8 mouse cellular contexts compared by ENCODE assay signal in the genomic region with DNA sequence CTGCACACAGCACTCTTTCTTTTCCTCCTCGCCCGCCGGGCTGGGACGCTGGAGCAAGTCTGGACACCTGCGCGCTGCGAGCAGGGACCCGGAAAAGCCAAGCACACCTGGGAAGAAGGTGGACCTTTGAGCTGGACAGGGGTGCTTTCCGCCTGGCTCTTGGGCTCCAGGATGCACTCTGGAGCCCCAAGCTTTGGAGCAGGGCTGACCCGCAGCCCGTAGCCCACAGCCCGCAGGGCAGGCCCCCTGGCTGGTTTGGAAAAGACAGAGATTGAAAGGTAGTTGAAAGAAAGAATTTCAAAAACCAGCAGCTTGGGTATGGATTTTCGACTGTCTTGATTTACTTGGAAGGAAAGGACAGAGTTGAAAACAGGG. TPM values are rescaled to one million over a fixed set of nuclear protein-coding genes. Genes with fewer than 3 reads are reported as not detected.
A peak's percentile ranks its signal among the peaks of the same experiment; 100 is the strongest.
DNase-seq lines count a peak whose midpoint lies in the region; ATAC-seq and TF ChIP-seq lines count a peak whose summit lies in the region.

No protein-coding gene starts in this region.

- no peaks in the 10 kb centered on the region for H3K36me3 ChIP-seq in heart, embryonic 12.5 days
- no peaks in the 10 kb centered on the region for H3K36me3 ChIP-seq in CH12.LX (replicated peaks in 1 of 2; ENCODE audit: control insufficient read depth in 1 of 2, insufficient read depth in 1 of 2, low read length in 1 of 2)
- no peaks in the 10 kb centered on the region for H3K36me3 ChIP-seq in forebrain, embryonic 16.5 days (ENCODE audit: control insufficient read depth, insufficient read depth)
- H3K36me3 ChIP-seq in liver, embryonic 14.5 days (replicated peaks; ENCODE audit: control insufficient read depth, insufficient read depth, low read depth), result no peaks in the 10 kb centered on the region

- no peaks in the 10 kb centered on the region for H3K27me3 ChIP-seq in heart, embryonic 12.5 days (replicated peaks)
- no peaks in the 10 kb centered on the region for H3K27me3 ChIP-seq in CH12.LX (replicated peaks)
- H3K27me3 ChIP-seq in forebrain, embryonic 16.5 days (replicated peaks; ENCODE audit: control insufficient read depth, insufficient read depth, low read length), result peaks cover 9% of the 10 kb centered on the region
- H3K27me3 ChIP-seq in liver, embryonic 14.5 days (ENCODE audit: control insufficient read depth, insufficient read depth, low read length), result peaks cover 13% of the 10 kb centered on the region

- DNase-seq in heart, adult 18-20 months, result no peak
- DNase-seq in CH12.LX (ENCODE audit: extremely low read depth), result no peak
- no peak for DNase-seq in liver, embryonic 14.5 days (ENCODE audit: low read depth in 3 of 3, low spot score in 3 of 3)
- no peak for DNase-seq in B cell, adult 2 months
- DNase-seq in spleen, postnatal 14 days (ENCODE audit: low spot score in 2 of 2), result no peak

- TF ChIP-seq RAD21 in CH12.LX (IDR thresholded peaks at IDR 0.05; ENCODE audit: low read depth, low read length), result no peak

- no peaks in the 10 kb centered on the region for H3K9me3 ChIP-seq in heart, embryonic 12.5 days (replicated peaks)
- no peaks in the 10 kb centered on the region for H3K9me3 ChIP-seq in CH12.LX (replicated peaks; ENCODE audit: low read length)
- no peaks in the 10 kb centered on the region for H3K9me3 ChIP-seq in forebrain, embryonic 16.5 days (ENCODE audit: control insufficient read depth, low read length)
- H3K9me3 ChIP-seq in liver, embryonic 14.5 days (ENCODE audit: control insufficient read depth, low read length), result no peaks in the 10 kb centered on the region

- no peaks in the 10 kb centered on the region; the same call in 1 of the 2 replicates for H3K4me1 ChIP-seq in heart, embryonic 12.5 days (replicated peaks)
- H3K4me1 ChIP-seq in CH12.LX (ENCODE audit: control insufficient read depth in 1 of 2, insufficient read depth in 2 of 2), result peaks cover 0 to 15% of the 10 kb centered on the region in 2 experiments; a peak in 2 of 4 replicates
- H3K4me1 ChIP-seq in forebrain, embryonic 16.5 days (replicated peaks; ENCODE audit: control insufficient read depth, insufficient read depth, low read length), result peaks cover 8% of the 10 kb centered on the region
- H3K4me1 ChIP-seq in liver, embryonic 14.5 days (replicated peaks; ENCODE audit: control insufficient read depth in 2 of 2, insufficient read depth in 2 of 2, low read length in 1 of 2), result no peaks in the 10 kb centered on the region

- TF ChIP-seq POLR2A in CH12.LX (IDR thresholded peaks at IDR 0.05; ENCODE audit: low read depth, low read length), result no peak

- H3K9ac ChIP-seq in heart, embryonic 12.5 days, result peak overlapping the region; percentile 67
- H3K9ac ChIP-seq in CH12.LX (ENCODE audit: insufficient read depth, low read depth), result no peak overlapping the region
- H3K9ac ChIP-seq in forebrain, embryonic 16.5 days (replicated peaks; ENCODE audit: low read depth, low read length), result peak overlapping the region; percentile 52
- no peak overlapping the region for H3K9ac ChIP-seq in liver, embryonic 14.5 days (replicated peaks)

- in situ Hi-C loops in CH12.LX (cut with MboI; ENCODE audit: low pct_ligation_motif_present, low pct_unique_long_range_greater_than_20kb, low sequenced_read_pairs), result no loop called here

- no peak for ATAC-seq in heart, embryonic 12.5 days (ENCODE audit: insufficient number of reproducible peaks, low FRiP score)
- ATAC-seq in forebrain, embryonic 16.5 days, result peak; percentile 31
- no peak for ATAC-seq in liver, embryonic 14.5 days (ENCODE audit: insufficient read depth)
- no peak for ATAC-seq in granulocyte monocyte progenitor cell, adult 5-6 weeks (replicated peaks; ENCODE audit: poor library complexity, severe bottlenecking)

- WGBS in heart, embryonic 12.5 days, result 6% methylated on average over 13 of the region's 13 CpGs
- under 1% methylated on average over 13 of the region's 13 CpGs for WGBS in forebrain, embryonic 16.5 days
- WGBS in liver, embryonic 14.5 days (ENCODE audit: insufficient replicate concordance), result 7% methylated on average over 13 of the region's 13 CpGs

- no peak overlapping the region for H3K27ac ChIP-seq in heart, embryonic 12.5 days (ENCODE audit: poor library complexity, severe bottlenecking)
- H3K27ac ChIP-seq in CH12.LX (ENCODE audit: insufficient read depth, low read depth), result no peak overlapping the region
- H3K27ac ChIP-seq in forebrain, embryonic 16.5 days (ENCODE audit: low read length), result no peak overlapping the region
- H3K27ac ChIP-seq in liver, embryonic 14.5 days, result no peak overlapping the region

- TF ChIP-seq CTCF in CH12.LX (conservative IDR thresholded peaks at IDR 0.05 in 1 of 2, IDR thresholded peaks at IDR 0.05 in 1 of 2; ENCODE audit: low read depth in 2 of 2, low read length in 2 of 2), result no peak
- no peak for TF ChIP-seq CTCF in liver, embryonic 14.5 days (IDR thresholded peaks at IDR 0.05; ENCODE audit: low read depth)

- peak overlapping the region; percentile 98 for H3K4me2 ChIP-seq in heart, embryonic 12.5 days
- peak overlapping the region; percentile 52 for H3K4me2 ChIP-seq in CH12.LX (ENCODE audit: insufficient read depth, low read depth, poor library complexity, severe bottlenecking)
- peak overlapping the region; percentile 97 for H3K4me2 ChIP-seq in forebrain, embryonic 16.5 days (ENCODE audit: low read length)
- peak overlapping the region; percentile 57 for H3K4me2 ChIP-seq in liver, embryonic 14.5 days (ENCODE audit: low read depth)

- H3K4me3 ChIP-seq in heart, embryonic 12.5 days, result peak overlapping the region; percentile 68
- H3K4me3 ChIP-seq in CH12.LX (replicated peaks in 1 of 3; ENCODE audit: low read depth in 2 of 3, low read length in 2 of 3, poor library complexity in 1 of 3), result peak overlapping the region in 2 of 3 experiments; percentile 58 to 59
- peak overlapping the region; percentile 55 for H3K4me3 ChIP-seq in forebrain, embryonic 16.5 days (replicated peaks; ENCODE audit: low read length)
- H3K4me3 ChIP-seq in liver, embryonic 14.5 days (ENCODE audit: insufficient read depth in 1 of 2, low read depth in 2 of 2, low read length in 2 of 2), result peak overlapping the region; percentile 32 to 45

- dilution Hi-C loops in CH12.LX (cut with MboI; ENCODE audit: extremely low pct_ligation_motif_present, extremely low pct_unique_long_range_greater_than_20kb, low sequenced_read_pairs), result no loop called here

- no peak for TF ChIP-seq EP300 in CH12.LX (IDR thresholded peaks at IDR 0.05; ENCODE audit: low read length)
- no peak for TF ChIP-seq EP300 in liver, embryonic 14.5 days (IDR thresholded peaks at IDR 0.05; ENCODE audit: low read depth)

- H3K79me2 ChIP-seq in CH12.LX (replicated peaks; ENCODE audit: control insufficient read depth, extremely low read depth, insufficient read depth, poor library complexity, severe bottlenecking), result no peaks in the 10 kb centered on the region

TF ChIP-seq in CH12.LX, 34 proteins besides CTCF, POLR2A, EP300 and RAD21:
- no peak for TF ChIP-seq ELF1 (IDR thresholded peaks at IDR 0.05; ENCODE audit: low read depth, low read length)
- no peak for TF ChIP-seq CHD2 (IDR thresholded peaks at IDR 0.05; ENCODE audit: low read length)
- no peak for TF ChIP-seq BHLHE40 (IDR thresholded peaks at IDR 0.05; ENCODE audit: low read depth, low read length)
- no peak for TF ChIP-seq SIN3A (IDR thresholded peaks at IDR 0.05; ENCODE audit: low read length)
- TF ChIP-seq RCOR1 (conservative IDR thresholded peaks at IDR 0.05; ENCODE audit: low read depth, low read length), result no peak
- no peak for TF ChIP-seq ZKSCAN1 (IDR thresholded peaks at IDR 0.05; ENCODE audit: borderline replicate concordance, low read depth, low read length)
- TF ChIP-seq USF2 (conservative IDR thresholded peaks at IDR 0.05; ENCODE audit: low read depth, low read length), result no peak
- TF ChIP-seq TCF12 (IDR thresholded peaks at IDR 0.05; ENCODE audit: low read depth, low read length), result no peak
- no peak for TF ChIP-seq KAT2A (IDR thresholded peaks at IDR 0.05; ENCODE audit: insufficient replicate concordance, low read length)
- TF ChIP-seq MEF2A (IDR thresholded peaks at IDR 0.05; ENCODE audit: borderline replicate concordance, low read depth, low read length), result no peak
- TF ChIP-seq NELFE (IDR thresholded peaks at IDR 0.05; ENCODE audit: low read depth, low read length), result no peak
- TF ChIP-seq ZMIZ1 (IDR thresholded peaks at IDR 0.05; ENCODE audit: low read depth, low read length), result no peak
TF ChIP-seq in CH12.LX: peak in this region for 0.

RNA-seq across cellular contexts. Expression of a gene that starts 0.4 kb away (rescaled TPM):
- 0.38 and 0.73 TPM in 2 replicates for polyA plus RNA-seq in heart, embryonic 12.5 days (2016; fragmentation: Nextera tagmentation; extraction: Ambion mirVana)
- under 1 TPM in 1 of 2 experiments, not detected in 1; 0.15 TPM for total RNA-seq in heart, adult 18-20 months (2021)
- total RNA-seq in CH12.LX (2012; rRNA removed) (0.08 TPM in 2 replicates), CH12.LX (2014; rRNA removed) (0.40 and 0.45 TPM in 2 replicates)
- polyA plus RNA-seq in CH12.LX (2012; ENCODE audit: insufficient read length, low read depth), result 0.41 and 0.60 TPM in 2 replicates
- polyA plus RNA-seq in forebrain, embryonic 16.5 days (2015; fragmentation: Nextera tagmentation; extraction: Ambion mirVana), result 0.10 TPM in 1 of 2 replicates, not detected in the other
- polyA plus RNA-seq in liver, embryonic 14.5 days (2012; rRNA removed), result 0.02 TPM in 2 replicates
- 0.06 TPM in 1 of 2 replicates, not detected in the other for polyA plus RNA-seq in liver, embryonic 14.5 days (2014; fragmentation: Nextera tagmentation; extraction: Ambion mirVana)
- not detected in 2 replicates for total RNA-seq in granulocyte monocyte progenitor cell, adult 5-6 weeks (2014; fragmentation: Nextera tagmentation)
- not detected in 2 replicates for total RNA-seq in granulocyte monocyte progenitor cell, adult 5-6 weeks (2017)

Comparison
In these comparisons a context has a peak if more than half of its experiments do, and no peak if none do; other contexts are left out.
1. H3K9ac ChIP-seq: peak in heart, embryonic 12.5 days (single experiment) and forebrain, embryonic 16.5 days (single experiment); none in CH12.LX (single experiment) and liver, embryonic 14.5 days (single experiment).
2. Peak in every context shown above with its lines, with median percentiles within 50 percentile points of each other: H3K4me2 ChIP-seq and H3K4me3 ChIP-seq.